Mouse (Mus musculus) thymus, postnatal 36 days (tissue): ENCODE measurements around the gene Ednra.

ENCODE experiments used
- DNase-seq, 2 experiments: peaks; one replicate each; pipeline ENCODE4 v3.0.0; 2022; ENCODE audit warnings: mixed read lengths in 2 of 2

Ednra gene

DNA sequence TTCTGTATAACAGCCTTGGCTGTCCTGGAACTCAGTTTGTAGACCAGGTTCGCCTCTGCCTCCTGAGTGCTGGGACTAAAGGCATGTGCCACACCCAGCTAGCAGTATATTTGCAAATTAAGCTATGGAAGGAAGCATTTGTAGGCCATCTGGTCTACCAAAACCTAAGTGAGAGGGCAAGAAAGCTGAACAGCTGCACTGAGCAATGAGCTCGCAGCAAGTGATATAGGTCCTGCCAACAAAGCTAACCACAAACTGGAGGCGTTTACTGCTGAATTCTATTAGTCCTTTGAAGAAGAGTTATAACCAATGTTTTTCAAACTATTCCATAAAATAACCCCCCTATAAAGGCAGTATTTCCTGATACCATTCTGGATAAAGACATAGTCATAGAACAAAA, 86.7 kb downstream of the Ednra start:
- DNase-seq: no peak

- DNase-seq: no peak
These were observed 90.2 kb downstream of the Ednra start for GRCm38 (mm10) chr8:77634035-77634434.

DNA sequence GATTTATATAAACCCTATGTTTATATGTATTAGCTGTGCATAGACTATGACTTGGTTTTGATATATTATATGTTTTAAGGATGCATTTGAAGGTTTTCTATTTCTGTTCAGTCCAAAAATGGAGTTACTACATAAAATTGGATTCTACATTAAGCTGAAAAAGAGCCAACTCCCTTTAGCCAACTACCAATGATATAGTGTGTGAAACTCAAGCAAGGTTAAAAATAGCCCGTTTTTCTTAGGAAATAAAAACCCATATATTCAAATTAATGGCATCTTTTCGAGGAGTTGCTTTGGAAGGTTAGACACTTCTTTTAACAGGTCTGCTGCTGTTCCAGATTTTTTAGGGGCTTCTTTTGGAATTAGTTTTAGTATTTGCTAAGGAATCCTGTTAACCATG, 91.1 kb downstream of the Ednra start:
- DNase-seq: no peak

- no peak for DNase-seq
These were observed 93.6 kb downstream of the Ednra start for GRCm38 (mm10) chr8:77630691-77631090.

DNA sequence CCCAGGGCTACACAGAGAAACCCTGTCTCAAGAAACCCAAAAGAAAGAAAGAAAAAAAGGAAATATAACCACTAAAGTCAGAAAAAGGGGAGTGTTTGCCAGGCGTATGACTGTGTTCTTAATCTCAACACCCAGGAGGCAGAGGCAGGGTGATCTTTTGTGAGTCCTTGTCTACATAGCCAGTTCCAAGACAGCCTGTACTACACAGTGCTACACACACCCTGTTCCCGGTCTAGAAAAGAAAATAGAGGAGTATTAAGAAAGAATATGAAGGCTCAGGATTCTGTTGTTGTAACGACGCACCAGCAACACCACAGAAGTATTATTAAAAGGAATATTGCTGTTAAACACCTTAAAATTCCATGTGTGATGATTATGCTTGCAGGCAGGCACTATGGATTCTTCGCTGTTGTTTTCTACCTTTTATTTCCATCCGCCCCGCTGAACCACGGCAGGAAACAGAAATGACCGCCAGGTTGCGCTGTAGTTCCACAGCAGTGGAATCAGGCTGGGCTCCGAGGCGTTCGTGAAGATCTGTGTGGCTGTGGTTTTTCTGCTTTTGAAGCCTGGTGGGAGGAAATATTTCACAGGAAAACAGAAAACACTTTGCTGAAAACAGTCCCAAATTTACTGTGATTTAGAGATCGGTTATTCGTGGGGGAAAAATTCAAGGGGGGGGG, 94.3 kb downstream of the Ednra start:
- peak; percentile 70 to 77 for DNase-seq

DNA sequence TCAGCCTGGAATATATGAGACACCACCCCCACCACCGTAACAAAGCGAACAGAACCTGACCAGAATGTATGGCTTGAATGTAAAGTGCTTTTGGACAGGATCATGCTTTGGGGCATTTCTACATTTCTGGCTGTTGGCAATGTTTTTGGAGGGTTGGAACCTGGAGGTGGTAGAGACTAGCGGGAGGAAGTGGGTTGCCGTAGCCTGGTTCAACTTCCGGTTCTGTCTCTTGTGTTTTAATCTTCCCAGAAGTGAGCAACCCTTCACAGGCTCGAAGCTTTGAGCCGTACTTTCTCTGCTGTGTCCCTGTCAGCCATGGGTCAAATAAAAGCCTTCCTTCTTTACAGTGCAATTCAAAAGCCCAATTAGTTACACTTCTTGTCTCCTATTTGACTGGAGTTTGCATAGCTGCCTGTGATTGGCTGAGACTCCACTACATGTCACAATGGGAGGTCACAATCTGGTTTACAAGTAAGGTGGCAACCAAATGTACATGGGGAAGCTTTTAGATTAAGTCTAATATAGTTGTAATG, 100.5 kb downstream of the Ednra start:
- DNase-seq: no peak

DNA sequence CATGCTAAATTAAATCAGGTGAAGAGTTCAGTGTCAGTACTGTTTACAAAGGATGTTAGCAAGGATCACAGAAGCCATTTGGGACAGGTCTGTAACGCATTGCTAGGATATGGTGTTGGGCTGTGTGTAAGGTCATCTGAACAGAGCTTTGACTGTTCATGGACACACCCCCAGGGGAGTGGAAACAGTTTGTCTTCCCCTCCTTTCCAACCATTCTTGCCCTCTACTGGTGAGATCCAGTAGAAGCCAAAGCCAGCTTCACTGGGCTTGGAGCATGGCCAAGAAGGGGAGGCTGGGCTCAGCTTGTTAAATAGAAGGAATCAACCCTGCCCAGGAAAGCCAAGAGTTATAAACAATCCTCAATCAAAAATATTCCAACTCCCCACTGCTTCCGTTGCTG, 106.3 kb downstream of the Ednra start:
- DNase-seq: no peak
